Mouse (Mus musculus): ENCODE results near the gene Podnl1.

Gene Podnl1

DNA sequence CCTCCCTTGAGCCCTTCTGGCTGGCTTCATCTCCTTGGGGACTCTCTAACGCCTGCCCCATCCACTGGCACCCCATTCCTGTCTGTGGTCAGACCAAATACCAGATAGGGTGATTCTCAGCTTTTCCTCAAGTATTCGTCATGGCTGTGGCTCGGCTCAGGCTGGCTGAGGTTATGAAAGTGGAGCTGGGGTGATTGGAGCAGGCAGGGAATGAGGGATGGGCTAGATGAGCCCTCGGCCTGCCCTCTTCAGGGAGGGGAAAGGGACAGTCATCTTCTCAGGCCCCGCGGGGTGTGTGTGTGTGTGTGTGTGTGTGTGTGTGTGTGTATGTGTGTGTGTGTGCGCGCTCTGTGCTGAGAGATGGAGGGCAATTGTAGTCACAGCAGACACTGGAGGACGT is at the start of gene Podnl1:
TSS of gene Podnl1 (plus strand) at position 334 of the 400 bp plus-strand sequence.
- DNase-seq (ENCODE audit: low read depth, low spot score), result no peak

DNA sequence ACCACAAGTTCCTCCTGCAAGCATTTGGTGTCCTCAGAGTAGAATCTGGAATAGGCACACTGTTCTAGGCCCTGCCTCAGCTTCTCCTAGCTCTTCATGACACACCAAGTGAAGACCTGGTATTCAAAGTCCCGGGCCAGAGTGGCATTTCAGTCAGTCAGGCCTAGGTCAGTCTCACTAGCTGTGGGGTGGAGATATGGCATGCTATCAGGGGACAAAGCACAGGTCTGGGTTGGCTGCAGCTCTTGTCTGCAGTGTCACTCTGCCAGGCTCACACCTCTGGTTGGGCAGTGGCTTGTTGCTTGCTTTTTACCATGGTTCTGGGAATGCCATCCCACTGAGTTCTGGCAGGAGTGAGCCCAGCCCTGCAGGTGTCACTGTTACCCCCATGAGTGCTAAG is 49.4 kb upstream of the Podnl1 start:
- no peak for DNase-seq (ENCODE audit: low read depth, low spot score)

DNA sequence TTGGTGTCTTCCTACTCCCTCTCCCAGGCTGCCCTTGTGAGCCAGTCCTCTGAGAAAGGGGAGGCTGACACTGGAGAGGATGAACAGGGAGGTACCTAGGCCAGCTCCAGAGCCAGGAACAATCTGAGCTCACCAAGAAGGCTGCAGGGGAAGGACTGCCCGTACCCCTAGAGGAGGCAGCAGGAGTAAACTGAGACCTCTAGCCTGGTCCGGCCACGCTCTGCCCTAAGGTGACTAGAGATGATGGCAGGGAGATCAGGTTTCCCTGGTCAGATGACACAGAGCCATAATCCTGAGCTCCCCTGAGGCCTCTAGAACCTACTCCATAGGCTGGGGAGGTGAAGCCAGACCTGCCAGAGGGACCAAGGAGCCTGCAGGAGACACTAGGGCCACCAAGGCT is 48.9 kb upstream of the Podnl1 start:
- no peak for DNase-seq (ENCODE audit: low read depth, low spot score)

DNA sequence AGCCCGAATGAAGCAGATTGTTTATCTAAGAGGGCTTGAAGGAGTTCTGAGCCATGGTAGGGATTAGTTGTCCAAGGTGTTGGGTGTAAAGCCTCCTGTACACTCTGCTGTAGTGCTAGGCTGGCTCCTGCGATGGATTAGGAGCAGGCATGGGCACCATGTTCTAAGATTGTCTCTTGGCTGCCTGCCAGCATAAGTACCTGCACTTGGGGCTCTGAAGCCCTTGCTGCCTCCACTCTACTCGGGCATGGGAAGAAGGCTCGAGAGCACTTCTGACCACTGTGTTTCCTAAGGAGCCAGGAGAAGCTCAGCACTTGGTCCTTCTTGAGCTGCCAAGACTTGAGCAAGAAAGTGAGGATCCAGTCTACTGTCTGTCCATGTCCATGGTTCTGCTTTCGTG is 46.6 kb upstream of the Podnl1 start:
- DNase-seq (ENCODE audit: low read depth, low spot score), result no peak

DNA sequence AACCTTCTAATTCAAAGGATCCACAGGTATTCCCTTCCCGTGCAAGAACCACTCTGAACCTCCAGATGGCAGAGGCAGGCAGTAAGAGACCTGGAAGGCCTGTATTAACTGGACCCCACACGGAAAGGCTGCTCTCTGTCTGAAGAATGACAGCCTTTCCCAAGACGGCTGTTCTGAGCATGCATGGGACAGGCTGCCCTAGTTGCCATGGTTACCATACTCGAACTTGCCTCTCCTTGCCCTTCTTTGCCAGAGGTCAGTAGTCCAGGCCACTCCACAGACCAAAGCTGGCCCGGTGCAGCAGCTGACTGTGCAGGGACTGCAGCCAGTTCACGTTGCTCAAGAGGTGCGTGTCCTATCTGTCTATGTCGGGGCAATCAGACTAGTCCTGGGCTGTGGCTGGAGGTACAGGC is 42.0 kb upstream of the Podnl1 start:
- DNase-seq (ENCODE audit: low read depth, low spot score), result peak; percentile 49

DNA sequence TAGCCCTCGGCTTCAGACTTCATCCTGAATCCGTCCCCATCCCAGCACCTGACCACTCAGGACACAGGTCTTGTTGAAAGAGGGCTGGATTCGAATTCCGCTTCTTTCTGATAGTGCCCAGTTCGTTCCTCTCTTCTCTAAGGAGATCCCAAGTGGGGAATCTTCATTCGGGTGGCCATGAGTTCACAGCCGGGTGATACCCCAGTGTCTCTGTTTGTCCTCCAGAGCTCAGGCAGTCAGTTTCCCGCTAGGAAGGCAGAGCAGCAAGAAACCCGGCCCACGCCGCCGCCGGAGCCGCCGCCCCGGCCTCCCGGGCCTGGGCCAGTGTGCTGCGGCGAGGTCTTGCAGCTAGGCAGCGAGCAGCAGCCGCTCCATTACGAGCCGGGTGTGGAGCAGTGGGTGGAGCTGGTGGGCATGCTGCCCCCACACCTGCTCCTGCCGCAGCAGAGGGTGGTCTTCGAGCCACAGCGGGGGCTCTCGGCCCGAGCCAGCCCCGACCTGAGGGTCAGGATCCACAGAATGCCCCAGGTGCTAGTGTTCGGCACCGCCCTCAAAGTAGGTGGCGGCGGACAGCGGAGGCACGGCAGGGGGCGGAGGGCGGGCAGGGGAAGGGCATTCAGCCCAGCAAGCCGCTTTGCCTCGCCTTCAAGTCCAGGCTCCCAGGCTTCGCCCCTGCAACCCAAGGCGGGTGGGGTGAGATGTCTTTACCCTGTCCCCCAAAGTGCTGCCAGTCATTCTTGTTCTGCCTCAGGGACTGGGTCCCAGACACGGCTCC is 41.3 kb upstream of the Podnl1 start:
- DNase-seq (ENCODE audit: low read depth, low spot score), result no peak

DNA sequence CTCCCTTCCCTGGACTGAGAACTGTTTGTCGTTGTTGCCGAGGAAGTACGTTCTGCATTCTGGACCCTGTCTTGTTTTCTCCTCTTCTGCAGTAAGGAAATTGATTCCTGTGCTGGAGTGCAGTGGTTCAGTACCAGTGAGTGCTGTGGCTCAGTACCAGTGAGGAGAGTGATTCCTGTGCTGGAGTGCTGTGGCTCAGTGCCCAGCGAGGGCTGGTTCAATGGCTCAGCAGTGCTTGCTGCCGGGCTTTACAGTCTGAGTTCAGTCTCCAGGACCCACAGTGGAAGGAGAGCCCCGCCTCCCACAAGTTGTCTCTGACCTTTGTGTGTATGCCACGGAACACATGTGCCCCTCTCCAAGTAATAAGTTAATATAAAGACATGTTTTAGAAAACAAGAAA is 38.6 kb upstream of the Podnl1 start:
- no peak for DNase-seq (ENCODE audit: low read depth, low spot score)

DNA sequence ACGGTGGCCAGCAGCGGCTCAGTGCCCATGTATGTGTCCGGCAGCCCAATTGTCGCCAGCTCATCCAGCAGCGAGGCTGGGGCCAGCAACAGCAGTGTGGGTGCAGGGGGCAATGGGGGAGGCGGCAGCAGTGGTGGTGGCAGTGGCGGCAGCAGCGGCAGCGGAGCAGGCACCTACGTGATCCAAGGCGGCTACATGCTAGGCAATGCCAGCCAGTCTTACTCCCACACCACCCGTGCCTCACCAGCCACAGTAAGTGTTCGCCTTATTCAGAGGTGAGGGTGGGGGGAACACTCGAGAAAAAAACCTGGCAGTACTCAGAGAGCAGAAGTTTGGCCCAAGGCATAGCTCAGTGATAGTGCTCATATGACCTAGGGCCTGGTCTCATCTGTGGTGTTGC is 38.0 kb upstream of the Podnl1 start:
- no peak for DNase-seq (ENCODE audit: low read depth, low spot score)

DNA sequence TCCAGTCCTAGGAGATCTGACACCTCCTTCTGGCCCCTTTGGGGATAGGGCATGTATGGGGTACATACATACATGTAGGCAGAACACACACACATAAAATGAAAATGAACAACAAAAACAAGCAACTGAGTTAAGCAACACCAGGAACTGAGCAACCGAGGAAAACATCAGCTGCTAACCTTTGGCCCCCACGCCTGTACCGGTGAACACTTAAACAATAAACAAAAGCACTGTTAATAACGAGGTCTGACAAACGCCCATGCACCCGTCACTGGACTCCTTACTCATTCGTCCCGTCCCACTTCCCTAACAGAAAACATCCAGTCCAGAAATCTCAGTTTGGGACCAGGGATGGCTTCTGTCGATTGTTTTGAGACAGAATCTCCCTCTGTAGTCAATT is 36.5 kb upstream of the Podnl1 start:
- no peak for DNase-seq (ENCODE audit: low read depth, low spot score)

DNA sequence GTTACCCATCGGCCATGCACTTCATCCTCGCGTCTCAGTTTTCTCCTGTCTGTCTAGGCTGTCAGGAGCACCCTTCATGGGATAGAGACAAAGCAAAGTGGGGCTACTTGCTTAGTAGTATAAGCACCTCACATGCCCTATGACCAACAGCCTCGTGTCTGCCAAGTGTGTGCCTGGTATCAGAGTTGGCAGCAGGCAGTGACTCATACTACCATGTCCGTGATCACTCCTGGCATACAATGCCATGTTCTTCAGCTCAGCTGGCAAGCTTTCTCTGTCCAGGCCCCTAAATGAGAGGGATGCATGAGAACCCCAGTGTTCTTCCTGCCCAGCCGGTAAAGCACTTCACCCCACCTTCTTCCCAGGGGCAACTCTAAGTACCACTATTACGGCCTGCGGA is 35.2 kb upstream of the Podnl1 start:
- no peak for DNase-seq (ENCODE audit: low read depth, low spot score)

DNA sequence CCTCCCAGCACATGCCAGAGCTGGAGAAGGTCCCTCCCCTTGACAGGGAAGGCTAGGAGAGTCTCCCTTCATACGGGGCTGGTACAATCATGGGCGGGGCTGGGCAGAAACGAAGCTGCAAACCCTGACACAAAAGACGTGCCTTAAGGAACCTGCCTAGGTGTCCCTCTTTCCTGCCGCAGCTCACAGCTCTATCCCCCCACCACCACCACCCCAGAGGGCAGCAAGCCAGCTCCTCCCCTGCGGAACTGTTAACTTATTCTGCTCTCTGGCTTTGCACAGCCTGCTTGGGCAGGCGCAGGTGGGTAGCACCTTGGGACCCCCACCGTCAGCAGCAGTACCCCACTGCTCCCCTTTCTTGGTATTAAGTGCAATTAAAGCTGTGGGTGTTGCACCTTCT is 29.7 kb upstream of the Podnl1 start:
- DNase-seq (ENCODE audit: low read depth, low spot score), result no peak

DNA sequence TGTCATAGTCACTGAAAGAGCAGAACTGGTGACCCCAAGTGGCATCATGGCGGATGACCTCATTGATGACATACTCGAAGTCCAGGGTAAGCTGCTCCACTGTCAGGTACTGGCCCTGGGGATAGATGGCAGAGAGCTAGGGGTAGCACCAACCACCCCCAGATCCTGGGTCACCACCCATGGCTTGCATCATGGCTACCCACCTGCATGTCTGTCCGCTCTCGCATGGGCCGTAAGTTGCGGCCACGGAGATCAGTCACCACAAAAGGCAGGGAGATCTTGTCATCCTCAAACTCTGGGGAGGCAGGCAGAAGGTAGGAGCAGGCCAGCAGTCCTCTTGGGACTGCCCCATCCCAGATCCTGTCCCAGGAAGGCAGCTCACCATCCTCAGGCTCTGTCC is 27.4 kb upstream of the Podnl1 start:
- DNase-seq (ENCODE audit: low read depth, low spot score), result no peak

DNA sequence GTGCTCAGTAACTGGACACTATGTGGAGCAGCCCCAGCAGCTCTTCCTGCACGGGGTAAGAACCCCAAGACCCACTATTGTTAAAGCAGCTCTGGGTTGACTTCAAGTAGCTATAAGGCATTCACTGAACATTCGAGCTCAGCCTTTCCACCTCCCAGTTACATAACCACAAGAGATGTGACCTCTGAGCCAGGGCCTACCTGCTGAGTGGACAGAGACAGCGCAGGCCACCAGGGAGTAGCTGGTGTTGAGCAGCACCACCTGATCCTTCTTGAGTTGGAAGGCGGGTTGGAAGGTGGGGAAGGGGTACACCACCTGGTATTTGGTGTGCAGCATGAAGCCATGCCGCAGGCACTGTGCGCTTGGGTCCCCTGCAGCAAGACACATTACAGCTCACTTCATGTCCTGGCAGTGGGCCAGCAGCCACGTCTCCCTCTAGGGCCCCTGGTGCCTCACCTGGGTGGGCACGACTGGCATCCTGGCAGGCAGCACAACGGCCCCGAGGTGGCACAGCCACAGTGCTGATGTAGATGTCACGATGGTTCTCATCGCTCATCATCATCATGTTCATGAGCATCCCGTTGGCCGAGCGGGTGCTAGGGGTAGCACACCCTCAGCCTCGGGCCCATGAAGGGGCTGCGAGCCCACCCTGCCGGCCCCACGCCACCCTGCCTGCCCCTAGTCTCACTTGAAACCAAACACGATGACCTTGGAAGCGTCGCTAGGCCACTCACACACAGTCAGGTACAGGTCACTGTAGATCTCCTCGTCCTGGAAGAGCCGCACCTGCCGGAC is 24.1 kb upstream of the Podnl1 start:
- no peak for DNase-seq (ENCODE audit: low read depth, low spot score)

DNA sequence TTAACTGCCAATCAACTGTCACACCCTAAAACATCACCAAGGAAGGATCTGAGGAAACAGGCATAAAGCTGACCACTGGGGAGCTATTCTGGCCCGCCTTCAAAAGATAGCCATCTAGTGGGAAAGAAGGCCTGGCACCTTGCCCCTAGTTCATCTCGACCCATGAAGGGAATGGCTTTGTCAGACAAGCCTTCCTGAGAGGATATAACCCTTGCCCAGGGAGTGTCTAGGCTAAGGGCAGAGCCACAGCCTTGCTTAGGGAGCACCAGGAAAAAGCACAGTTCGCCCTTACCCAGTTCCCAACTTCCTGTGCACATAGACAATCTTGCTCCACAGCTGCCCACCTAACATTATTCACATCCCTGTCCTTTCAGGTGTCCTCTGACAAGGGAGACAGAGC is 22.2 kb upstream of the Podnl1 start:
- no peak for DNase-seq (ENCODE audit: low read depth, low spot score)

DNA sequence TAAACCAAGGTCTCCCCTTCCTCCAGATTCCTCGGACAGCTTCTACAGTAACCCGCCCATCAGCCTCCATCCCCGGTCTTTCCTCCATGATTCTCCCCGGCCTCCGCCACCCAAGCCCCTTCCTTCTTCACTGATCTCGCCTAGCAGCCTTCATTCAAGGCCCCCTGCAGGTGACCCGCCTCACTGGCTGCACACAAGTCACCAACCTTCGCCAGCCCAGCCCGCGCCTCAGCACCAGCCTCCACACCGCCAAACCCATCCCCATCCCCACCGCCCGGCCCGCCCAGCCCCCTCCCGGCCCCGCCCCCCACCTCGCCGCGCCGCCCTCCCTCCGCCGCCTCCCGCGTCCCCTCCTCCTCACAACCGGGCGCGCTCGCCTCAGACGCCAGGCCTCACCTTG is 21.6 kb upstream of the Podnl1 start:
- peak; percentile 83 for DNase-seq (ENCODE audit: low read depth, low spot score)

DNA sequence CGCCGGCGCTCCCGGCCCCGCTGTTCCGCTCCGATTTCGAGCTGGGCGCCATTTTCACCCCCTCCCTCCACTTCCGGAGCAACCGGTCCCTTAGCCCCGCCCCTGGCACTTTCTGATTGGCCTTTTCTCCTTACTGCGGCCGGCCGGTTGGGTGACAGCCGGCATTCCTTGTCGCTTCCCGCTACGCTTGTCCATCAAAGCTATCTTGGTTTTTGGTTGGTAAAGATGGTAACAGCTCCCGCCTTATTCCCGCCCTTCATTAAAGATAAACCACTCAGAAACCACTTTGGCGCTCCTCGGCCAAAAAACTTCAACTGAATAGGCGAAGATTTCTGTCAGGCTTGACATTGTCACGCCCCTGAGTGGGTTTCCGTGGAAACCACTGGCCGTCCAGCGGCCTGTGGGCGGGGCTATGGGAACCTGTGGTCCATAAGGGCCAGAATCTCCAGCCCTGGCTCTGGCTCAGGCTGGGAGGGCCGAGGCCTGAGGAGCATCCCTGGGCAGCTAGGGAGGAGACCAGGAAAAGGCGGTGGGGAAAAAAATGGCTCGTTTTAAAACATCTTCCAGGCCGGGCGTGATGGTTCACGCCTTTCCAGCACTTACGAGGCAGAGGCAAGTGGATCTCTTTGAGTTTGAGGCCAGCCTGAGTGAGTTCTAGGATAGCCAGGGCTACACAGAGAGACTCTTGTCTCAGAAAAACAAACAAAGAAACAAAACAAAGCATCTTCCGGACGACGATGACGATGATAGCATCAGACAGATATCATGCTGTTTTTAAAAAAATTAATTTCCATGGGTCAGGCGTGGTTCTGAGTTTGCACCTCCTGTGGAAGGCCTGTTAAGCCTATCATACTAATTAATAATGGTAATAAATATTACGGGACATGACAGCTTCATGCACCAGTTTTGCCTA is 20.8 kb upstream of the Podnl1 start, which contains the start of gene Dcaf15:
TSS of gene Dcaf15 (minus strand) at position 72 of the 913 bp plus-strand sequence.
- peak; percentile 99 for DNase-seq (ENCODE audit: low read depth, low spot score)

DNA sequence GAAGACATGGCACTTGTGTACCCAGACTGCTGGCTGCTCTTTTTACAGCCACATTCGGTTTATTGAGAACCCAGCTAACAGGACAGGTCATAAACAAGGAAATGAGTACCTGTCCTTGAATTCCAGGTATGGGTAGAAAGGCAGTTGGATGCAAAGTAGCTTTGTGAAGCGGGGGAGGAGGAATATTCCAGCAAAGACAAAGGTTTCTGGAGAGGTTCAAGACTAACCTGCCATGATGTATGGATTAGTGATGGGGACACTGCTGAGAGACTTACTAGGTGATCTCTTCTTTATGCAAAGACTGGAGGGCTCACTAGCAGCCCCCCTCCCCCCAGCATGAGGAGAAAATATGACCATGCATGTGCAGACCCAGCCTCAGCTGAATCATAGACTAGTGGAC is 20.1 kb upstream of the Podnl1 start:
- DNase-seq (ENCODE audit: low read depth, low spot score), result no peak

DNA sequence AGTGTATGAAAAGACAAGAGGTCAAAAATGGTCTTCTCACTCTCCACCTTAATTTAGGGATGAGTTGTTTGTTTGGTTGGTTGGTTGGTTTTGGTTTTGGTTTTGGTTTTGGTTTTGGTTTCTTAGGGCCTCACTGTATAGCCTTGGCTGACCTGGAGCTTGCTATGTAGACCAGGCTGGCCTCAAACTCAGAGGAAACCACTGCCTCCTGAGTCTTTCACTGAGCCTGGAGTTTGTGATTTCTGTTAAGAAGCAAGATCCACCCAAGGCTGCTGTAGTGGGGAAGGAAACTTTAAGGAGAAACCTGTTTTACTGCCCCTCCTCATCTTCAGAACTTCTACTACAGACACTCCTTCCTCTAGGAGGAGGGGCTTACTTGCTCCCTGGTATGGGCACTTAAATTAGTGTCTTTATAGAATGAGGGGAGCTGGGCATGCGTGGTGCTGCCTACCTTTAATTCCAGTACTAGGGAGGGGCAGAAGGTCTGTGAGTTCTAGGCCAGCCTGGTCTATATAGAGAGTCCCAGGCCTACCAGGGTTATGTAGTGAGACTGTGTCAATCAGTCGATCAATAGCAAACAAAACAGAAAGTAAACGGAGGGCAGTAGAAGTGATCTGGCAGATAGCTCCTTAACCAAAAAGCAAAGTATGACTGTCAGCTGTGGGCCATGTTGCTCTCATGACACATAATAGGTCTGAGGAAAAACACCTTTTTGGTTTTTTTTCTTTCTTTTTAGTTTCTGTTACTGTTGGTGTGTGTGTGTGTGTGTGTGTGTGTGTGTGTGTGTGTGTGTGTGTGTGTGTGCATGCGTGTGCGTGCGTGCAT is 19.4 kb upstream of the Podnl1 start:
- DNase-seq (ENCODE audit: low read depth, low spot score), result no peak

DNA sequence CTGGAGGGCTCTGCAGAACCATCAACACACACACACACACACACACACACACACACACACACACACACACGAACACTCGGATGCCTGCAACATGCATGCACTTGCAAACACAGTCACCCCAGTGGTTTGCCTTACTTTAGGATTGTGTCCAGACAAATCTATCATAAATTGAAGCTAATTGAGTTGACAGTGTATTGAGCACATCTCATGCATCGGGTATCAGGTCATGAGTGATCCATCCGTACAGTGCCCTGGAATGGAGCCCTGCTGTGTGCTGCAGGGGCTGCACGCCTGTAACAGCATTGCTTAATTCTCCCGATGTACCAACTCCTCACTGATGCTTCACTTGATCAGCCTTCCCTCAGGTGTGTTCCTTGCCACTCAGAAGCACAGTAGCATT is 10.1 kb upstream of the Podnl1 start:
- no peak for DNase-seq (ENCODE audit: low read depth, low spot score)

DNA sequence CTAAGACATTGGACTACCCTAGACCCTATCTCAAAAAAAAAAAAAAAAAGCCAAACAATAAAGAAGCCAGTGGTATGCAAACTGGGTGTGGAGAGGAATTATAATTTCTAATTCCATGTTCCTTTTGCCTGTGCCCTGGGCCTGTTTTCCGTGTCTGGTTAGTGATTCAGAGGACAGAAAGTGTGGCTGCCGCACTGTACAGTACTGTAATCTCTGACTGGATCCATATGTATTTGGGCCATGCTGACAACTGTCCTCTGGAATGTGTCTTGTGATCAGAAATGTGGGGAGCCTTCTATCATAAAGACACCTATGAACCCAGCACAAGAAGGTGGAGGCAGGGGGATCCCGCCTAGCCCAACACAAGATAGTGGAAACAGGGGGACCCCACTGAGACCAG is 3.6 kb upstream of the Podnl1 start:
- DNase-seq (ENCODE audit: low read depth, low spot score), result no peak

DNA sequence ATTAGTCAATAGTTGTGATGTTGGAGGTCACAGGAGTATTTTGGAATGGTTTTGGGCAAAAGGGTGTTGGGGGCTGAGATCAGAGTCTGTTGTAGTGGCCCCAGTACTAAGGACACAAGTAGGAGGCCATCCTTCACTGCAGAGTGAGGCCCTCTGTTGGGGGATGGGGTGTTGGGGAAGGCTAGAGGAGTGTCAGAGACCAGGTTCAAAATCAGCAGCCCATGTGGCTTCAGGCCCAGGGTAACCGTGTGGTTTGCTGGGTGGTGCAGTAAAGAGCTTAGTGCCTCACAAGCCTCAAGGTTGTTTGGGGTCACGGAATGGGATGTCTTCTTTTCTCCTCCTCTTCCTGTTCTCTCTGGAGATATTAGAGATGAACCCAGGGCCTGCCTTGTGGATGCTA is 953 bp downstream of the Podnl1 start:
- DNase-seq (ENCODE audit: low read depth, low spot score), result no peak
